Mouse (Mus musculus): ENCODE data around the gene Ccl1. TPM values are rescaled to one million over a fixed set of nuclear protein-coding genes. Genes with fewer than 3 reads are reported as not detected.

Ccl1 gene
- polyA plus RNA-seq, 1 experiment from 2014 or later = not detected

DNA sequence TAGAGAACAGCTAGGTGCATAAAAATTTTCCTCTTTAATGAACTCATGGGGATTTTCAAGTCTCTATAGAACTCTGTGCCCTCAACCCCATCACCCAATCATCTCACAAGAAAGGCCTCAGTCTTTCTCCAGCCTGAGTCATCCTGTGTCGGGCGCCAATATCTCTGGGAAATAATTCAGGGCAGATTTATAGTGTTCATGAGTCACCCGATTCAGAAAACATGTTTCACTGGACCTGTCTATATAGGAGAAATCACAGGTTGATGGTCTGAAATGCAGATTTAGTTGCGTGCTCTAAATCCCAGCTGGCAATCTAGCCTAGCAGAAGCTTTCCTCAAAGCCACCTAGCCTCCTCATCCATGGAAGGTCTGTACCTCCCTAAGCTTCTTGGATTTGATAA lies 136.0 kb downstream of the Ccl1 start:
- 91% methylated on average over 4 of the region's 4 CpGs for WGBS

DNA sequence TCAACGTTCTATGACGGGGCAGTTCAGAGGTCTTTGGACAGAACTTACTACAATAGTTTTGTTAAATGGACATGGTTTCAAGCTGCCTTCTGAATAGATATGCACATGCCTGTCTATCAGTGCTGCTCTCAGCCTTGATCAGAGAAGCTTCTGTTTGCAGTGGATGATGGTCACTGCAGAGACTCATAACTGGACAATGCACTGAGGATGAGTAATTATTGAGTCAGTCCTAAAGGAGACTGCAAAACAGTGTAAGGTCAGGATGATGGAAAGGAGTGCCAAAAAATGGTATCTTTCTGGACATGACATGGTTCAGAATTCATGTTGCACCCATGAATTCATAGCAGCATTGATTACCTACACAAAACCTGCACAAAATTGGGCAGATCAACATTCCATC lies 137.2 kb downstream of the Ccl1 start:
- no peak overlapping the region for H3K27ac ChIP-seq (ENCODE audit: low read length)
- no peaks in the 10 kb centered on the region for H3K4me1 ChIP-seq (ENCODE audit: insufficient read depth, low read depth, low read length)
- no peak overlapping the region for H3K9ac ChIP-seq (replicated peaks; ENCODE audit: low read depth)
- DNase-seq (ENCODE audit: low spot score) (no peak), ATAC-seq (no peak)
- H3K4me2 ChIP-seq (replicated peaks; ENCODE audit: low read depth, low read length) = no peak overlapping the region
- 95% methylated on average over 2 of the region's 2 CpGs for WGBS
- H3K27me3 ChIP-seq (replicated peaks; ENCODE audit: insufficient read depth, low read length) = no peaks in the 10 kb centered on the region
- no peak overlapping the region for H3K4me3 ChIP-seq (ENCODE audit: low read depth, low read length)
- H3K9me3 ChIP-seq (ENCODE audit: low read length) = no peaks in the 10 kb centered on the region
- no peaks in the 10 kb centered on the region for H3K36me3 ChIP-seq (ENCODE audit: insufficient read depth, low read length)
- TF ChIP-seq EP300 (IDR thresholded peaks at IDR 0.05) = no peak
- TF ChIP-seq CTCF (IDR thresholded peaks at IDR 0.05) = no peak

More for the DNA sequence above, 136.0 kb downstream of the Ccl1 start:
- DNase-seq (ENCODE audit: low spot score) = no peak
- no peak overlapping the region for H3K27ac ChIP-seq (ENCODE audit: low read length)
- TF ChIP-seq EP300 (IDR thresholded peaks at IDR 0.05) (no peak), CTCF (IDR thresholded peaks at IDR 0.05) (no peak)
- H3K4me2 ChIP-seq (replicated peaks; ENCODE audit: low read depth, low read length) = no peak overlapping the region
- no peaks in the 10 kb centered on the region for H3K36me3 ChIP-seq (ENCODE audit: insufficient read depth, low read length)
- no peaks in the 10 kb centered on the region for H3K27me3 ChIP-seq (replicated peaks; ENCODE audit: insufficient read depth, low read length)
- no peaks in the 10 kb centered on the region for H3K9me3 ChIP-seq (ENCODE audit: low read length)
- H3K9ac ChIP-seq (replicated peaks; ENCODE audit: low read depth) = no peak overlapping the region
- H3K4me3 ChIP-seq (ENCODE audit: low read depth, low read length) = no peak overlapping the region
- ATAC-seq = no peak
- H3K4me1 ChIP-seq (ENCODE audit: insufficient read depth, low read depth, low read length) = no peaks in the 10 kb centered on the region

GRCm38 (mm10) chr11:82163285-82163684 lies 142.2 kb downstream of the Ccl1 start:
- no peaks in the 10 kb centered on the region for H3K27me3 ChIP-seq (replicated peaks; ENCODE audit: insufficient read depth, low read length)
- H3K9ac ChIP-seq (replicated peaks; ENCODE audit: low read depth) = no peak overlapping the region
- no peaks in the 10 kb centered on the region for H3K4me1 ChIP-seq (ENCODE audit: insufficient read depth, low read depth, low read length)
- WGBS = 63% methylated on average over 8 of the region's 8 CpGs
- no peak for TF ChIP-seq EP300 (IDR thresholded peaks at IDR 0.05)
- TF ChIP-seq CTCF (IDR thresholded peaks at IDR 0.05) = no peak
- no peak overlapping the region for H3K4me2 ChIP-seq (replicated peaks; ENCODE audit: low read depth, low read length)
- H3K36me3 ChIP-seq (ENCODE audit: insufficient read depth, low read length) = no peaks in the 10 kb centered on the region
- H3K9me3 ChIP-seq (ENCODE audit: low read length) = no peaks in the 10 kb centered on the region
- no peak for DNase-seq (ENCODE audit: low spot score)
- ATAC-seq = no peak
- no peak overlapping the region for H3K4me3 ChIP-seq (ENCODE audit: low read depth, low read length)
- no peak overlapping the region for H3K27ac ChIP-seq (ENCODE audit: low read length)

GRCm38 (mm10) chr11:82159126-82159525 lies 146.4 kb downstream of the Ccl1 start:
- no peaks in the 10 kb centered on the region for H3K4me1 ChIP-seq (ENCODE audit: insufficient read depth, low read depth, low read length)
- H3K27ac ChIP-seq (ENCODE audit: low read length) = no peak overlapping the region
- 77% methylated on average over 2 of the region's 2 CpGs for WGBS
- H3K36me3 ChIP-seq (ENCODE audit: insufficient read depth, low read length) = no peaks in the 10 kb centered on the region
- TF ChIP-seq EP300 (IDR thresholded peaks at IDR 0.05) = no peak
- TF ChIP-seq CTCF (IDR thresholded peaks at IDR 0.05) = no peak
- peak; percentile 29 for DNase-seq (ENCODE audit: low spot score)
- ATAC-seq = no peak
- H3K9me3 ChIP-seq (ENCODE audit: low read length) = no peaks in the 10 kb centered on the region
- H3K4me2 ChIP-seq (replicated peaks; ENCODE audit: low read depth, low read length) = no peak overlapping the region
- no peaks in the 10 kb centered on the region for H3K27me3 ChIP-seq (replicated peaks; ENCODE audit: insufficient read depth, low read length)
- no peak overlapping the region for H3K4me3 ChIP-seq (ENCODE audit: low read depth, low read length)
- H3K9ac ChIP-seq (replicated peaks; ENCODE audit: low read depth) = no peak overlapping the region

GRCm38 (mm10) chr11:82139492-82140094 lies 165.9 kb downstream of the Ccl1 start:
- Histone ChIP-seq H3K27me3 (replicated peaks; ENCODE audit: insufficient read depth, low read length) (no peaks in the 10 kb centered on the region), H3K4me1 (ENCODE audit: insufficient read depth, low read depth, low read length) (no peaks in the 10 kb centered on the region), H3K4me2 (replicated peaks; ENCODE audit: low read depth, low read length) (no peak overlapping the region), H3K4me3 (ENCODE audit: low read depth, low read length) (no peak overlapping the region), H3K27ac (ENCODE audit: low read length) (no peak overlapping the region), H3K9ac (replicated peaks; ENCODE audit: low read depth) (no peak overlapping the region), H3K9me3 (ENCODE audit: low read length) (no peaks in the 10 kb centered on the region), H3K36me3 (ENCODE audit: insufficient read depth, low read length) (no peaks in the 10 kb centered on the region)
- DNase-seq (ENCODE audit: low spot score) (peak; percentile 94), ATAC-seq (peak; percentile 96)
- WGBS = 22% methylated on average over 7 of the region's 7 CpGs
- 0 out of 2 replicates have a peak, but pooled peaks have one; percentile 43 for TF ChIP-seq EP300 (IDR thresholded peaks at IDR 0.05)
- TF ChIP-seq CTCF (IDR thresholded peaks at IDR 0.05) = no peak

DNA sequence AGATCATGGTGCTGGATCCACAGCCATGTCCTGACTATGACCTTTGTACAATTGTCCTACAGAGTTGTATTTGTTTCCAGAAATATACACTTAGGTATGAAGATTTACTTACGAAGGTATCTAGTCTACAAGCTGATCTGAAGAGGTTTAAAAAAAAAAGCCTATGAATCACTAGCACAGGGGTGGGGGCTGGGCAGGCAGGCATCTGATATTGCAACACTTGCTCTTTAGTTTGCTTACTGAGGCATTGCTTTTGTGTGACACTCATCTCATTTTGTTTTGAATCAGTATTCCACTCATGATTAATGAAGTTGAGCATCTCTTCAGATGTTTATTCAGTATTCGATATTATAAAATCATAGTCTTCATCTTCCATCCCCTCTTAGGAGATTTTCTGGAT lies 169.3 kb downstream of the Ccl1 start:
- Histone ChIP-seq H3K27ac (ENCODE audit: low read length) (no peak overlapping the region), H3K4me2 (replicated peaks; ENCODE audit: low read depth, low read length) (no peak overlapping the region), H3K9ac (replicated peaks; ENCODE audit: low read depth) (no peak overlapping the region), H3K36me3 (ENCODE audit: insufficient read depth, low read length) (no peaks in the 10 kb centered on the region), H3K4me3 (ENCODE audit: low read depth, low read length) (no peak overlapping the region), H3K27me3 (replicated peaks; ENCODE audit: insufficient read depth, low read length) (no peaks in the 10 kb centered on the region), H3K9me3 (ENCODE audit: low read length) (no peaks in the 10 kb centered on the region), H3K4me1 (ENCODE audit: insufficient read depth, low read depth, low read length) (no peaks in the 10 kb centered on the region)
- TF ChIP-seq EP300 (IDR thresholded peaks at IDR 0.05) (no peak), CTCF (IDR thresholded peaks at IDR 0.05) (no peak)
- ATAC-seq (no peak), DNase-seq (ENCODE audit: low spot score) (no peak)
- WGBS = 76% methylated on average over 2 of the region's 2 CpGs

DNA sequence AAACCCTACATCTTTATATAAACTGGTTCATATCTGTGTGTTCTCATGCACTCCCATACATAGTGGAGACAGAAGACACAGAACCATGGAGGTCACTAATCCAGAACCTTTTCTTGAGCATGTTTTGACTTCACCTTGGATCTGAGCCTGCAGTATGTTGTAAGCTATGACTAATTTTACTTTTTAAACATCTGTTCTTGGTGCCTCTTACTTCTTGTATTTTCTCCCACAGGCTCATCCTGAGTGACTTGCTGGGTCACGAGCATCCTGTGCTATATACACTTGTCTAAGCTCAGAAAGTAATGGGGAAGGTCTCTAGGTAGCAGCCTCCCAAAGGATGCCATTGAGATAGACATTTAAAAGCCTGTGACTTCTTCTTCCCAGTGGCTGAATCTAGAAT lies 172.5 kb downstream of the Ccl1 start:
- H3K27me3 ChIP-seq (replicated peaks; ENCODE audit: insufficient read depth, low read length) = no peaks in the 10 kb centered on the region
- H3K27ac ChIP-seq (ENCODE audit: low read length) = no peak overlapping the region
- no peak overlapping the region for H3K4me3 ChIP-seq (ENCODE audit: low read depth, low read length)
- DNase-seq (ENCODE audit: low spot score) (no peak), ATAC-seq (no peak)
- TF ChIP-seq EP300 (IDR thresholded peaks at IDR 0.05) = no peak
- TF ChIP-seq CTCF (IDR thresholded peaks at IDR 0.05) = no peak
- H3K36me3 ChIP-seq (ENCODE audit: insufficient read depth, low read length) = no peaks in the 10 kb centered on the region
- H3K4me2 ChIP-seq (replicated peaks; ENCODE audit: low read depth, low read length) = no peak overlapping the region
- no peaks in the 10 kb centered on the region for H3K4me1 ChIP-seq (ENCODE audit: insufficient read depth, low read depth, low read length)
- WGBS = 61% methylated on average over 1 of the region's 1 CpGs
- no peak overlapping the region for H3K9ac ChIP-seq (replicated peaks; ENCODE audit: low read depth)
- no peaks in the 10 kb centered on the region for H3K9me3 ChIP-seq (ENCODE audit: low read length)

Other genes with a start within 250 kb of the Ccl1 start
- 26.6 and 31.3 TPM in 2 replicates for gene Ccl11, start 247.9 kb downstream of the Ccl1 start, polyA plus RNA-seq (2015; fragmentation: Nextera tagmentation; extraction: Ambion mirVana)
- gene Ccl12, start 203.8 kb downstream of the Ccl1 start, polyA plus RNA-seq (2015; fragmentation: Nextera tagmentation; extraction: Ambion mirVana) = 12.9 and 23.0 TPM in 2 replicates
- 0.25 TPM in 1 of 2 replicates, not detected in the other for gene Ccl8, start 190.5 kb downstream of the Ccl1 start, polyA plus RNA-seq (2015; fragmentation: Nextera tagmentation; extraction: Ambion mirVana)
- 0.04 TPM in 1 of 2 replicates, not detected in the other for gene Tmem132e, start 83.2 kb upstream of the Ccl1 start, polyA plus RNA-seq (2015; fragmentation: Nextera tagmentation; extraction: Ambion mirVana)